Mouse (Mus musculus) cerebellum, adult 2 months (tissue): ENCODE measurements around the gene Gm14399. TPM values are rescaled to one million over a fixed set of nuclear protein-coding genes. Genes with fewer than 3 reads are reported as not detected.
A peak's percentile ranks its signal among the peaks of the same experiment; 100 is the strongest.
"Not testable (repeated sequence)": the region's sequence is repeated elsewhere in the genome, so short reads cannot be mapped to it uniquely, and the experiment has no call there.

ENCODE experiments used
- DNase-seq, 2 experiments: peaks; one replicate each; pipeline ENCODE4 v3.0.0; 2021
- H3K27ac ChIP-seq: fragments of 200-500 bp; 2 replicates; pipeline ENCODE4 v1.5.1; 2012; ENCODE audit warnings: low read length, control low read depth, inconsistent platforms; ENCODE audit not compliant: insufficient read depth
- H3K27me3 ChIP-seq: fragments of 200-500 bp; 2 replicates; pipeline ENCODE4 v1.6.1; 2012; ENCODE audit warnings: inconsistent platforms, mild to moderate bottlenecking, low read length, moderate library complexity; ENCODE audit not compliant: control insufficient read depth, insufficient read depth
- H3K4me1 ChIP-seq: fragments of 200-500 bp; 2 replicates; pipeline ENCODE4 v1.6.1; 2011; ENCODE audit warnings: low read length; ENCODE audit not compliant: control insufficient read depth, insufficient read depth
- H3K4me3 ChIP-seq: fragments of 200-500 bp; replicated peaks from 2 replicates; pipeline ENCODE3; 2011; ENCODE audit warnings: mild to moderate bottlenecking, low read depth, low read length, control low read depth; ENCODE audit not compliant: insufficient read depth
- CTCF ChIP-seq: fragments of 200-500 bp; IDR thresholded peaks from 2 replicates; pipeline ENCODE4 v1.5.1; 2011; ENCODE audit warnings: low read depth, mild to moderate bottlenecking, control low read depth, low read length, moderate library complexity, borderline replicate concordance; ENCODE audit not compliant: insufficient read depth
- POLR2A ChIP-seq: fragments of 200-500 bp; IDR thresholded peaks from 2 replicates; pipeline ENCODE4 v1.6.1; 2011; ENCODE audit warnings: low read length, control low read depth, borderline replicate concordance; ENCODE audit not compliant: insufficient read depth
- WGBS: fragments of 180-500 bp; shearing (Covaris S2); methylation state at CpG from one replicate; pipeline ENCODE4 v1.1.7; 2018; 5-methylcytosine and 5-hydroxymethylcytosine counted together
- polyA plus RNA-seq: library from polyadenylated mRNA; depleted of rRNA; stranded (reverse); fragments of >200 nt; gene quantifications from 2 replicates; pipeline ENCODE4 v1.2.3, GENCODE M21; 2012; rRNA removed

Gene Gm14399
- polyA plus RNA-seq = 17.6 and 26.8 TPM in 2 replicates

DNA sequence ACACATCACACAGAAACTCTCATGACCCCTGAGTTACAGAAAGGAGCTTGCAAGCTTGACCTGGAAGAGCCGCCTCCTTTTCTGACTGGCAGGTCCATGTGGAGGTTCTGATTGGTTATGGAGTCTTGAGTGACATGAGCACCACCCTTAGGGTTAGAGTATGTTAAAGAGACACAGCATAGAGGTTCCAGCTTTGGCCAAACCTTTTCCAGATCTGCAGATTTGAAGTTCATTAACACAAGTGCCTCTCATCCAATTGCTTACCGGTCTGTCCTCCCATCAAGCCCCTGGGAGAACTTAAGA is at the start of gene Gm14399:
Gene Gm14399 (minus strand): TSS at position 20 of the 303 bp plus-strand sequence.
- H3K27ac ChIP-seq = peak within 1 kb of the TSS; percentile 16; the same call in 1 of the 2 replicates
- H3K4me1 ChIP-seq, H3K27me3 ChIP-seq, DNase-seq: not testable (repeated sequence)
- H3K4me3 ChIP-seq = peak within 1 kb of the TSS; percentile 61
- WGBS = 0% methylated on average over 1 of the region's 2 CpGs

GRCm38 (mm10) chr2:175179008-175179407 is 37.2 kb upstream of the Gm14399 start:
- H3K4me3 ChIP-seq, DNase-seq, H3K27ac ChIP-seq, H3K4me1 ChIP-seq, H3K27me3 ChIP-seq: not testable (repeated sequence)
- WGBS = 64% methylated on average over 1 of the region's 1 CpGs

DNA sequence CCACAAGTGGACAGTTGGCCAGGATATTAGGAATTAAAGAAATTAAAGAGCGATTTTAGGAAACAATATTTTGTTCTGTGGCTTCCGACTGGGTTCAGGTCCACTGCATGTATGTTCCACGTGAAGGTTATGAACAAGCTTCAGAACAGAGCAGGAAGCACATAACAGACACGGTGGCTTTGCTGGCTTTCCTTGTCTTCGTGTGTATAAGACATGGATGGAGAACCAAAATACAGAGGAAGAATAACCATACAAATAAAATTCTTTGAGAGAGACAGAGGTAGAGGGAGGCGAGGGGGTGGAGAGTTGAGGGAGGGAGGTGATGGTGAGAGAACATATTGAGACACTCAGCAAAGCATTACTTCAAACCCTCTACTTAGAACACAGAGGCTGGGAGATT is 34.5 kb upstream of the Gm14399 start:
- H3K4me3 ChIP-seq = no peak overlapping the region
- no peaks in the 10 kb centered on the region for H3K4me1 ChIP-seq
- 86% methylated on average over 6 of the region's 6 CpGs for WGBS
- TF ChIP-seq CTCF = no peak
- TF ChIP-seq POLR2A = no peak
- no peaks in the 10 kb centered on the region for H3K27me3 ChIP-seq
- no peak for DNase-seq
- H3K27ac ChIP-seq = no peak overlapping the region

DNA sequence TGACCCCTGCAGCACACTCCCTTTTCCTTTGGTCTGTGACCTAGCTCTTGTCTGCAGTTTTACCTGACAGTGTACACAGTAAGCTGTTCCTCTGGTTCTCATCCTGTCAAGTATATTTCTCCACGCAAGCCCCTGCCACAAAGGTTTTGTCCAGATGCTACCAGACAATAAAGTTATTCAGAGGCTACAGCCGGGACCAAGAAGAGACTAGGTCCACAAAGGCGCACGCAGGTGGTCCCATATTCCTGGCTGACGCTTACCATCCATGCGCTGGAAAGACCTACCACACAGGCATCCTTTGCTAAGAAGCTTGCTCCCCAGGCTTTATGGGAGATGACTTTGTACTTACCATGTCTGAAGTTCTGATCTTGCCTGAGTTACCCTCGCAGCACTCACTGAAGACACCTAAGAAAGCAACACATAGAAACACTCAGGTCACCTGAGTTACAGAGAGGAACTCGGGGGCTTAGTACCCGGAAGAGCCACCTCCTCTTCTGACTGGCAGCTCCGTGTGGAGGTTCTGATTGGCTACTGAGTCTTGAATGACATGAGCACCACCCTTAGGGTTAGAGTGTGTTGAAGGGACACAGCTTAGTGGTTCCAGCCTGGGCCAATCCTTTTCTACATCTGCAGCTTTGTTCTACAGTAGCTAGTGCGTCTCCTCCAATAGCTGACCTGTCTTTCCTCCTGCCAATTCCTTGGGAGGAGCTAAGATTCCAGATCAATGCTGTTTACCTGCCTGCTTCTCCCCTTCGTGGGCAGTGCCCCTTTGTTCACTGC is 33.8 kb upstream of the Gm14399 start, which contains the start of gene Gm14443:
Gene Gm14443 (minus strand): TSS at position 471 of the 780 bp plus-strand sequence.
- H3K4me1 ChIP-seq, H3K27ac ChIP-seq, H3K27me3 ChIP-seq, DNase-seq, H3K4me3 ChIP-seq: not testable (repeated sequence)
- 77% methylated on average over 12 of the region's 12 CpGs for WGBS

DNA sequence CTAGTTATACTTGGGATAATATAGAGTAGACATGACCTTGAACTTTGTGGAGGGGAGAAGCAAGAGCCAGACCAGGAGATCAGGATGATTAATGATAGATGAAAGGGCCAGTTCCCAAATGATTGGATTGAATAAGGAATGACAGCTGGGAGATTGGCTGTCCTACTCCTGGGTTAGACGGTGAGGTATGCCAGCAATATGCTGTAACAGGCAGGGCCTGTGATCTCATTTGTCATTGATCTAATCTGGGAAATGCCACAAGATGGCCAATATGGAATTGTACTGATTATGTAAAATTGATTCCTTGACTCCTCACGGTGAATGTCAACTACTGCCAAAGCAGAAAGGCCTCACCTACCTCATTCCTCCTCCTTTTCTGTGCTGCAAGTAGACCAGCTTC is 32.2 kb upstream of the Gm14399 start:
- not testable (repeated sequence) for H3K27me3 ChIP-seq, DNase-seq, H3K4me1 ChIP-seq, H3K4me3 ChIP-seq, H3K27ac ChIP-seq
- WGBS = 81% methylated on average over 2 of the region's 2 CpGs

DNA sequence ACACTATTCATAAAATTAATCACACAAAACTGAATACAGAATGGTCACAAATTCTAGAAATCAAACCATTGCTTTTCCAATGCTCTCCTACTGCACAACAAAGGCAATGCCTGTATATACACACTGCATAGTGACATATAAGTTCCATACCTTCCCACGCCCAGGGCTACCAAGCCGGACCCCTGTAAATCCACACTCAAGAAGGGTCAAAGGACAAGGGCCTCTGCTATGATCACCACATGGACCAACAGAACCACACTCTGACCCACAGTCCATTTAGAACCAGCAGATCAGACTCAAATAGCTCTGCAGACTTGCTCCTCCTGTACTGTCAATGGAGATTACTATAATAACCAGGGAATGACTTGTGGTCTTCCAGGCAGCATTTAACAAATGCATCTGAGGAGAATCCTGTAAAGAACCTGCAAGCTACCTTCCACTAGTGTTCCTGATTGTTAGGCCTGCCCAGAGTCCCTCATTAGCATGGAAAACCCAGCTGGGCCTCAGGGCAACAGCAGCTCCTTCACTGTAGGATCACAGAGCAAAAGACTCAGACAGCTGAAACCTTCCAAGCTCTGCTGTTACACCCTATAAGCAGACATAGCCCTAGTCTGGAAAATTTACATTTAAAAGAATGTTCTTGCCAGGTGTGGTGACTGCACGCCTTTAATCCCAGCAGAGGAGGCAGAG is 31.2 kb upstream of the Gm14399 start:
- H3K27me3 ChIP-seq, H3K4me1 ChIP-seq, DNase-seq, H3K4me3 ChIP-seq, H3K27ac ChIP-seq: not testable (repeated sequence)
- 81% methylated on average over 3 of the region's 3 CpGs for WGBS

- 90% methylated on average over 3 of the region's 3 CpGs for WGBS
- Histone ChIP-seq H3K27ac (no peak overlapping the region), H3K4me1 (no peaks in the 10 kb centered on the region), H3K4me3 (no peak overlapping the region), H3K27me3 (no peaks in the 10 kb centered on the region)
- no peak for DNase-seq
- TF ChIP-seq POLR2A (no peak), CTCF (no peak)
These were observed 30.3 kb upstream of the Gm14399 start for GRCm38 (mm10) chr2:175172123-175172522.

GRCm38 (mm10) chr2:175166870-175167269 is 25.1 kb upstream of the Gm14399 start:
- not testable (repeated sequence) for DNase-seq, H3K27me3 ChIP-seq, H3K4me1 ChIP-seq, H3K27ac ChIP-seq, H3K4me3 ChIP-seq
- 88% methylated on average over 2 of the region's 2 CpGs for WGBS

DNA sequence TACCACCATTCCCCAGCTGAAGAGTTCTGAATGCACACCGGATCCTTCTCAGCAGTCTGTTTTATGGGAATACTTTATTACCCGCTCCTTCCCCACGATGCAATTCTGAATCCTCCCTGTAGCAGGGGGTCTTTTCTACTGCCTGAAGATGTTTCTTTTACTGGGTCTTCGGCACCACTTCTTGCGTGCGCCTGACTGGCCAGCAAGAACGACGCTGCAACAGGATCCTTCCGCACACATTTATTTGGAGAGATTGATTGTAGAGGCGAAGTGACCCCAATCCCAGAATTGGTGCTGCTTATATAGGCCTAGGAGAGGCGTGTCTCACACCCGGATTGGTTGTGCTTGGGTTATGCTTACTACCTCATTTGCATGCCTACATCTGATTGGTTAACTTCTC is 23.3 kb upstream of the Gm14399 start:
- not testable (repeated sequence) for H3K4me3 ChIP-seq, H3K27ac ChIP-seq, H3K4me1 ChIP-seq, H3K27me3 ChIP-seq, DNase-seq
- WGBS = 94% methylated on average over 12 of the region's 12 CpGs

- not testable (repeated sequence) for H3K4me3 ChIP-seq, H3K27ac ChIP-seq, H3K27me3 ChIP-seq, DNase-seq, H3K4me1 ChIP-seq
- WGBS = 90% methylated on average over 4 of the region's 4 CpGs
These were observed 19.6 kb upstream of the Gm14399 start for GRCm38 (mm10) chr2:175161438-175161837.
